Mouse (Mus musculus) neural tube, embryonic 12.5 days (tissue): ENCODE measurements around the gene Lrp5. TPM values are rescaled to one million over a fixed set of nuclear protein-coding genes. Genes with fewer than 3 reads are reported as not detected.

Experiments
- ATAC-seq: fragments of 200-750 bp; cut with Nextera tagmentation; 2 replicates; pipeline ENCODE4 v1.8.0; 2017; ENCODE audit warnings: low read depth, mild to moderate bottlenecking, moderate TSS enrichment, moderate library complexity; ENCODE audit not compliant: low FRiP score
- H3K27ac ChIP-seq: fragments of 300-500 bp; sonication (generic); 2 replicates; pipeline ENCODE4 v1.5.1; 2016
- H3K27me3 ChIP-seq: fragments of 300-500 bp; sonication (generic); replicated peaks from 2 replicates; pipeline ENCODE4 v1.6.1; 2016; ENCODE audit warnings: mild to moderate bottlenecking
- H3K36me3 ChIP-seq: fragments of 300-500 bp; sonication (generic); 2 replicates; pipeline ENCODE4 v1.6.1; 2016; ENCODE audit warnings: mild to moderate bottlenecking
- H3K4me1 ChIP-seq: fragments of 300-500 bp; sonication (generic); 2 replicates; pipeline ENCODE4 v1.6.1; 2016
- H3K4me2 ChIP-seq: fragments of 300-500 bp; sonication (generic); replicated peaks from 2 replicates; pipeline ENCODE4 v1.6.1; 2016; ENCODE audit warnings: mild to moderate bottlenecking
- H3K4me3 ChIP-seq: fragments of 300-500 bp; sonication (generic); 2 replicates; pipeline ENCODE4 v1.5.1; 2016
- H3K9ac ChIP-seq: fragments of 300-500 bp; sonication (generic); 2 replicates; pipeline ENCODE4 v1.6.1; 2016; ENCODE audit warnings: mild to moderate bottlenecking
- H3K9me3 ChIP-seq: fragments of 300-500 bp; sonication (generic); 2 replicates; pipeline ENCODE4 v1.6.1; 2016; ENCODE audit warnings: mild to moderate bottlenecking
- WGBS: fragments of 180-500 bp; shearing (Covaris S2); methylation state at CpG from one replicate; pipeline ENCODE4 v1.1.7; 2016; 5-methylcytosine and 5-hydroxymethylcytosine counted together
- polyA plus RNA-seq: library from polyadenylated mRNA; unstranded; fragments of >200 nt; fragmentation: Nextera tagmentation; extraction: Ambion mirVana; gene quantifications from 2 replicates; pipeline ENCODE4 v1.2.1, GENCODE M21; 2016

The Lrp5 gene
- polyA plus RNA-seq, 1 experiment from 2014 or later = 2.8 TPM

DNA sequence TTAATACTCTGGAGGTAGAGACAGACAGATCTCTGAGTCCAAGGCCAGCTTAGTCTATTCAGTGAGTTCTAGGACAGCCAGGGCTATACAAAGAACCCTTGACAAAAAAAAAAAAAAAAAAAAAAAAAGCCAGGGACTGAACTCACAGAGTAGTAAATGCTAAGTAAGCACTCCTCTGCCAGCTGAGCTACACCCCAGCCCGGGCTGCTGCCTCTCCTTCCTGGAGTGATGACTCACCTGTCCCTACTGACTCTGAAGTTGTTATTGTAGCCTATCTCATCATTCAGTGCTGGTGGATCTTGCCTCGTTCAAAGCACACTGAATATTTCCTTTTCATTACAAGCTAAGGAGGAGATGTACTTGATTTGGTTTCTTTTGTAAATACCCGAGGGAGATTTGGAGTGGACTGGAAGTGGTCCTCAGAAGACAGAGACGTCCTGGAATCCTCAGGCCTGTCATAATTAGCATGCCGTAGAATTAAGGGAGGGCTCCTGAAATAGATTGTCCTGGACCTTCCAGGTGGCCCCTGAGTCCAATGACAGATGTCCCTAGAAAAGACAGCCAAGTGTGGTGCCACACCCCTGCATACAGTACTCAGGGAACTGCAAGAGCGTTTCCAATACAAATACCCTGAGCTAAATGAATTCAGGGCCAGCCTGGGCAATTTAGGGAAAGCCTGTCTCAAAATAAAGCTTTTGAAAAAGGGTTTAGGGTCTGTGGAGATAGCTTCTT is 6.2 kb upstream of the Lrp5 start:
- Histone ChIP-seq H3K36me3 (no peaks in the 10 kb centered on the region), H3K4me1 (no peaks in the 10 kb centered on the region), H3K4me3 (no peak overlapping the region), H3K4me2 (no peak overlapping the region), H3K9ac (no peak overlapping the region), H3K27me3 (peaks cover 2% of the 10 kb centered on the region; the same call in 1 of the 2 replicates), H3K9me3 (no peaks in the 10 kb centered on the region), H3K27ac (no peak overlapping the region)
- WGBS = 68% methylated on average over 6 of the region's 6 CpGs
- ATAC-seq = no peak

GRCm38 (mm10) chr19:3691337-3691736 is 5.0 kb upstream of the Lrp5 start:
- ATAC-seq = no peak
- 92% methylated on average over 5 of the region's 5 CpGs for WGBS
- H3K4me3 ChIP-seq = no peak overlapping the region

DNA sequence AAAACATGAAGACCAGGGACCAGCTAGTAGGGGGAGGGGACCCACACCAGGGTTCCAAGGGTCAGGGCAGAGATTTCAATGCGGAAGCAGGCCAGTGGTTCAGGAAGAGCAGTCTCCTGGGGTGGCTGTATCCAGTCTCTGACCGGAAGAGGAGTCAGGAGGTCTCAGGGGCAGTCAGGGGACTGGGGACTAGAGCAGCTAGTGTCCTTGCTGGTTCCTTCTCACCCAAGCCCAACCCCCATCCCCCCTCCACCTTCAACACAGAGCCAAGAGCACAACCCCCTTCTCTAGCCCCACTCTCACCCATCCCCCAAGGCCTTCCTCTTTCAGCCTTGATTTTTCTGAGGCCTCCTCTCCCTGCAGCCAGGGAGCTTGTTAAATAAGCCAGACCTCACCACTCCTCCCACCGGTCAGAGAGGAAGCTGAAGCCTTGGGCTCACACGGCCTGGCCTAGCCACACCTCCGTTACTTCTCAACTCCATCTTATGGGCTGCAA is 1.4 kb upstream of the Lrp5 start:
- ATAC-seq = no peak
- H3K27me3 ChIP-seq = peaks cover 19% of the 10 kb centered on the region
- no peak overlapping the region for H3K4me2 ChIP-seq
- no peak overlapping the region for H3K9ac ChIP-seq
- H3K4me3 ChIP-seq = no peak overlapping the region
- WGBS = 25% methylated on average over 5 of the region's 5 CpGs
- peaks cover 24% of the 10 kb centered on the region for H3K4me1 ChIP-seq
- H3K36me3 ChIP-seq = no peaks in the 10 kb centered on the region
- H3K9me3 ChIP-seq = no peaks in the 10 kb centered on the region
- H3K27ac ChIP-seq = no peak overlapping the region

More at GRCm38 (mm10) chr19:3691337-3691736, 5.0 kb upstream of the Lrp5 start:
- Histone ChIP-seq H3K4me1 (peaks cover 10% of the 10 kb centered on the region), H3K9ac (no peak overlapping the region), H3K4me2 (no peak overlapping the region), H3K27me3 (peaks cover 10% of the 10 kb centered on the region), H3K36me3 (no peaks in the 10 kb centered on the region), H3K9me3 (no peaks in the 10 kb centered on the region), H3K27ac (no peak overlapping the region)

GRCm38 (mm10) chr19:3685611-3686214 is 651 bp downstream of the Lrp5 start:
- Histone ChIP-seq H3K4me3 (peak overlapping the region; percentile 71), H3K9ac (peak overlapping the region; percentile 87), H3K4me2 (peak overlapping the region; percentile 94), H3K27me3 (peaks cover 19% of the 10 kb centered on the region), H3K36me3 (no peaks in the 10 kb centered on the region), H3K27ac (no peak overlapping the region; the same call in 1 of the 2 replicates), H3K9me3 (no peaks in the 10 kb centered on the region), H3K4me1 (peaks cover 36% of the 10 kb centered on the region)
- no peak; the same call in 1 of the 2 replicates for ATAC-seq
- under 1% methylated on average over 45 of the region's 45 CpGs for WGBS

GRCm38 (mm10) chr19:3684957-3685580 is 1.3 kb downstream of the Lrp5 start:
- Histone ChIP-seq H3K9ac (no peak overlapping the region; the same call in 1 of the 2 replicates), H3K4me1 (peaks cover 37% of the 10 kb centered on the region), H3K4me3 (peak overlapping the region; percentile 71), H3K36me3 (no peaks in the 10 kb centered on the region), H3K27me3 (peaks cover 19% of the 10 kb centered on the region), H3K9me3 (no peaks in the 10 kb centered on the region), H3K4me2 (peak overlapping the region; percentile 94), H3K27ac (no peak overlapping the region; the same call in 1 of the 2 replicates)
- ATAC-seq = no peak
- WGBS = 13% methylated on average over 11 of the region's 11 CpGs

DNA sequence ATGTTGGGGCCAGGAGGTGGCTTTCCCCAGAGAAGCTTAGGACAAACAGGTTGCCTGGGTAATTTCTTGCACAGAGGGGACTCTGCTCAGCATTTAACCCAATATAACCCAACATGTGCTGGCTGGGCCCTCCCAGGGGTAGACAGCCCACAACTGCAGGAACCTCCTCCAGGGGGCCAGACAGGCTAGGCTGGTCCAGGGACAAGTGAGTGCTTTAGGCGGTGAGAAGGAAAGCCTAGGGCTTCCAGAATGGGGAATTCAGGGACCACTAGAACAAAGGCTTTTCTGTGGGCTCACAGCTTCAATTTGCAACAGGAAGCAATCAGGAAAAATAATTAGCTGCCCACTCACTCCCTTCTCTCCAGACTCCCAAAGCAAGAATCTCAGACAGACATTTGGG is 1.9 kb downstream of the Lrp5 start:
- Histone ChIP-seq H3K4me2 (peak overlapping the region; percentile 94), H3K36me3 (no peaks in the 10 kb centered on the region), H3K4me1 (peaks cover 37% of the 10 kb centered on the region), H3K27ac (no peak overlapping the region), H3K9ac (no peak overlapping the region), H3K27me3 (peaks cover 19% of the 10 kb centered on the region), H3K4me3 (no peak overlapping the region), H3K9me3 (no peaks in the 10 kb centered on the region)
- ATAC-seq = no peak
- WGBS = 12% methylated on average over 1 of the region's 1 CpGs

GRCm38 (mm10) chr19:3681310-3681934 is 4.9 kb downstream of the Lrp5 start:
- H3K4me1 ChIP-seq = peaks cover 27% of the 10 kb centered on the region
- ATAC-seq = no peak

DNA sequence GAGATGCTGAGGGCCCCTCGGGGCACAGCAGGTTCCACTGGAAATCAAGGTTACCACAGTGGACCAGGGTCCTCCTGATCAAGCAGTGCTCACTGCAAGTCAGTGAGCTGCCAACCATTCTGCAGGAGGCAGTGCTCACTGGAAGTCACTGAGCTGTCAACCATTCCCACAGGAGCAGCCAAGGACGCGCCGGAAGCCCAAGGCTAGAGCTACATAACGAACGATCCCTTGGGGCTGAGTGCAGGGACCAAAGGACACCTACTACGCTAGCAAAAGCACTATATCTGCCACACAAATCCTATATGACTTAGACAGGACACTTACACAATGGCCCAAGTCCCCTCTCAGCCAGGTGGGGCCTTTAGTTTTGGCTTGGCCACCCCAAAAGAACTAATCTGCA is 5.6 kb downstream of the Lrp5 start:
- ATAC-seq = no peak

More at GRCm38 (mm10) chr19:3681310-3681934, 4.9 kb downstream of the Lrp5 start:
- Histone ChIP-seq H3K4me3 (no peak overlapping the region), H3K9ac (no peak overlapping the region), H3K4me2 (0 out of 2 replicates have a peak overlapping the region, but pooled peaks have one; percentile 9), H3K9me3 (no peaks in the 10 kb centered on the region), H3K36me3 (no peaks in the 10 kb centered on the region), H3K27ac (no peak overlapping the region), H3K27me3 (0 out of 2 replicates have a peak, but pooled peaks cover 9% of the 10 kb centered on the region)
- WGBS = 64% methylated on average over 13 of the region's 13 CpGs

DNA sequence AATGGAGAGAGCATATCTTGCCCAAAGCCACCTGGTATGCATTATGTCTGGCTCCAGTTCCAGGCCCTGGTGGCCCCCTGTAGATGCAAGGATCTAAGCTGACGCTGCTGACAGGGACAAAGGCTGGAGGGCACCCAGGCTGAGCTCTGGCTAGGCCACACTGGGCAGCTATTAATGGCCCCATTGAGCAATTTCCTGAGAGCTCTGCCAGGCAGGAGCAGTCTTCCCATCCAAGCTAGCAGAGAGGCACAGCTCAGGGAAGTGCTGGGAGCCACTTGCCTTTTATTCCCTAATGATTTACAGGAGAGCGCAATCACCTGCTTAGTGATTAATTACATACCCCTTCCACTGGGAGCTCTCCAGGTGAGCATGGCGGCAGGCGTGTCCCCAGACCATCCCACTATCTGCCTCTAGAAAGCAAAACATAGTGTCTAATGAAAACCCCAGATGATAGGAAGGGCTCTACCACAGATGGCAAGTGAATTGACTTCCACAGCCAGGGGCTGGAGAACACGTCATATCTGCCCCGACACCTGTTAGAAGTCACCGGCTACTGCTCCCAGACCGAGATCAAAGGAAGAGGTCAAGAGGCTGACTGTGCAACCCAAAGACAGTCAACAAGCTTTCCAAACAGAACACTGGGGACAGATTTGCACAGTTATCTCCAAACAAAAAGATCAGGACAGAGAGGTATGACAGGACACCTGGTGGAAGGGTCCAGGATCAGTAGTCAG is 12.1 kb downstream of the Lrp5 start:
- H3K9ac ChIP-seq = no peak overlapping the region
- no peak overlapping the region for H3K27ac ChIP-seq
- H3K36me3 ChIP-seq = peaks cover 8% of the 10 kb centered on the region; the same call in 1 of the 2 replicates
- no peak for ATAC-seq
- WGBS = 84% methylated on average over 8 of the region's 8 CpGs
- H3K9me3 ChIP-seq = no peaks in the 10 kb centered on the region
- no peaks in the 10 kb centered on the region for H3K27me3 ChIP-seq
- peaks cover 6% of the 10 kb centered on the region for H3K4me1 ChIP-seq
- no peak overlapping the region for H3K4me3 ChIP-seq
- no peak overlapping the region for H3K4me2 ChIP-seq

More for the DNA sequence above, 5.6 kb downstream of the Lrp5 start:
- H3K4me3 ChIP-seq = no peak overlapping the region
- WGBS = 88% methylated on average over 7 of the region's 7 CpGs
- no peaks in the 10 kb centered on the region for H3K36me3 ChIP-seq
- peaks cover 25% of the 10 kb centered on the region for H3K4me1 ChIP-seq
- H3K27ac ChIP-seq = no peak overlapping the region
- H3K9me3 ChIP-seq = no peaks in the 10 kb centered on the region
- H3K27me3 ChIP-seq = 0 out of 2 replicates have a peak, but pooled peaks cover 6% of the 10 kb centered on the region
- H3K4me2 ChIP-seq = no peak overlapping the region
- no peak overlapping the region for H3K9ac ChIP-seq

DNA sequence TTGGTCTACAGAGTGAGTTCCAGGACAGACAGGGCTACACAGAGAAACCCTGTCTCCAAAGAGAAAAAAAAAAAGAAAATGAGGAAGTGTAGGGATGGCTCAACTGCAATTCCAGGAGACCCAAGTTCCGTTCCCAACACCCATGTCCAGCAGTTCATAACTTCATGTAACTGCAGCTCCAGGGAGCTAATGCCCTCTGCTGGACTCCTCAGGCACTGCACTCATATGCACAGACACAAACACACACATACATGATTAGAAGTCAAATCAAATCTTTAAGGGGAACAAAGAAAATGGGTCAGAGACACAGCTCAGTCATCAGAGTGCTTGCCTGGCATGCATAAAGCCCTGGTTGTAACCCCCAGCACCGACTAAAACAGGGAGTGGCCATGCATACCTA is 13.2 kb downstream of the Lrp5 start:
- Histone ChIP-seq H3K9me3 (no peaks in the 10 kb centered on the region), H3K27me3 (no peaks in the 10 kb centered on the region), H3K4me1 (peaks cover 12% of the 10 kb centered on the region), H3K4me3 (no peak overlapping the region), H3K9ac (no peak overlapping the region), H3K27ac (no peak overlapping the region), H3K4me2 (no peak overlapping the region), H3K36me3 (peaks cover 8% of the 10 kb centered on the region; the same call in 1 of the 2 replicates)
- ATAC-seq = no peak
- WGBS = 96% methylated on average over 2 of the region's 2 CpGs

DNA sequence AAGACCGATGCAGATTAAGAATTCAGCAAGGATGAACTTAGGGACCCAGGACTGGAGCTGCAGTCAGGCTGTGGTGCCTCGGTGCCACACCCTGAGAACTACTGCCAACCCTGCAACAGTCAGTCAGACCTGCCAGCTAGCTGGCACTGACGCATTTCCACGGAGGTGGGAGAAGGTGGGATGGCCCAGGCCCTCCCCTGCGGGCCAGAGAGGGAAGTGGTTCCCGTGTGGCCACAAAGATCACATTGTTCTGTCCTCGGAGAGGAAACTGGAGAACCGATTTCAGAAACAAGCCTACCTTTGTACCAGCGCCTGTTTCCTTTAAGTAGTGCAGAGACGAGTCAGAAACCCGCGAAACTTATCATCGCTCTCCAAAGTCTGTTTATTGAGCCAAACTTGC is 17.3 kb downstream of the Lrp5 start:
- Histone ChIP-seq H3K36me3 (peaks cover 8% of the 10 kb centered on the region; the same call in 1 of the 2 replicates), H3K4me3 (no peak overlapping the region), H3K9me3 (no peaks in the 10 kb centered on the region), H3K27me3 (no peaks in the 10 kb centered on the region), H3K4me2 (no peak overlapping the region; the same call in 1 of the 2 replicates), H3K9ac (no peak overlapping the region), H3K27ac (no peak overlapping the region), H3K4me1 (peaks cover 12% of the 10 kb centered on the region)
- ATAC-seq = no peak
- 71% methylated on average over 13 of the region's 13 CpGs for WGBS
